Mouse (Mus musculus): Measurements from ENCODE around the gene Emd.

The Emd gene

GRCm38 (mm10) chrX:74277916-74278315 is 23.4 kb downstream of the Emd start:
- DNase-seq = no peak

DNA sequence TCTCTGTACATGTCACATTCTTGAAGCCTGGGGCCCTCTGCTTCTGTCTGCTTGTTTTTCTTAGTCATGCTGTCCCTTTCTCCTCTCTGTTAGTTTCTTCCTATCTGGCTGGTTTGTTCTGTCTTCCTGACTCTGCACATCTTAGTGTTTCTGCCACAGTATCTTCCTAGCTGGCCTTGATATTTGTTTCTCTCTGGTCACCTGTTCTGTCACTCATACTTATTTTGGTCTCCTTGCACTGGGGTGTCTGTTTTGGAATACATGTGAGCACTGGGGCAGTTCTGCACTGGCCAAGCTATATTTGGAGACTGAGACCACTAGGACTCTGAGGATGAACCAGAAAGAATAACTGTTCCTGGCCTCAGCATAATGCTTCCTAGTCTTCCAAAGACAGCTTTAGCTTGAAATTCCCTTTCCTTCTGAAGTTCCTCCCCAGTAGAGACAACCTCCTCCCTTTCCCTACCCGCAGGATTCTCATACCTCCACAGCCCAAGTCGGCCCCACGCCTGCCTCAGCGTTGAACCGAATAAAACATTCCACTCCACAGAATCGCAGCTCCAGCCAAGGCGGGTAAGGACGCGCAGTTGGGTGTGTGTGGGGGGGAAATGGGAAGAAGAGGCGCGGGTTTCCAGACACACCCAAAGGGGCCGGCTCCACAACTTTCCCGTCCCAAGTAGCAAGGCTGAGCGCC is 26.7 kb downstream of the Emd start:
- DNase-seq = no peak

- peak; percentile 88 to 94 for DNase-seq
Measured at GRCm38 (mm10) chrX:74281732-74282394, 27.4 kb downstream of the Emd start, which contains the start of the genes Taz and Dnase1l1. Taz (plus strand) TSS chrX:74281912. Dnase1l1 (minus strand) TSS chrX:74282337.

GRCm38 (mm10) chrX:74282395-74283091 is 28.1 kb downstream of the Emd start:
- DNase-seq = peak; percentile 84 to 89

GRCm38 (mm10) chrX:74283092-74283437 is 28.6 kb downstream of the Emd start:
- DNase-seq = no peak

DNA sequence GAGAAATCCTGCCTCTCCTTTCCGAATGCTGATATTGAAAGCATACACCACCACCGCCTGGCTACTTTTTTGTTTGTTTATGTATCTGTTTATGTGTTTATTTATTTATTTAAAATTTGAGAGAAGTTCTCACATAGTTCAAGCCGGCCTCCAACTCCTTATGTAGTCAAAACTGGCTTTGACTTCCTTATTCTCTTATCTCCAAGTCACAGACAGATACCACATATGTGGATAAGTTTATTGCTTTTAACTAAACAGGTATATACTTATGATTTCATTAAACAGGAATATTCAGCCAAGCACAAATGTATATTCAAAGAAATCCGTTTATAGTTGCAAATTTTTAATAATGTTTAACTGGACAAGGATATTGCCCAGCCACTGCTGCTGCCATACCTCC is 38.9 kb downstream of the Emd start:
- no peak for DNase-seq

- peak; percentile 95 for DNase-seq
Measured at GRCm38 (mm10) chrX:74296538-74297448, 42.3 kb downstream of the Emd start, which contains the start of gene Atp6ap1. Atp6ap1 (plus strand) TSS chrX:74297097.

- DNase-seq = no peak
Measured at GRCm38 (mm10) chrX:74298348-74298747, 43.9 kb downstream of the Emd start.

DNA sequence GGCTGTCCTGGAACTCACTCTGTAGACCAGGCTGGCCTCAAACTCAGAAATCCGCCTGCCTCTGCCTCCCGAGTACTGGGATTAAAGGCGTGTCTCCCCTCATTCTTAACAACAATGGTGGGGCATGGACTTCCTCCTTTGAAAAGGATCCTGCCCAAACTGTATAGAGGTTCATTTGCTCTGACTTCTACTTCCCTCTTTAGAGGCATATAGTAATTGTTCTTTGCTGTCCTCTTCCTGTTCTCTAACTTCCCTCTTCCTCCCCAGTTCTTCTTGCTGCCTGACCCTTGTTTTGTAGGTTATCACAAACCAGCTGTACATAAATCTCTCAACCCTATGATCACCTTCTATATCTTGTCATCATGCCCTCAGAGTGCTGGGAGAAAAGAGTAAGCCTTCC is 45.2 kb downstream of the Emd start:
- no peak for DNase-seq

DNA sequence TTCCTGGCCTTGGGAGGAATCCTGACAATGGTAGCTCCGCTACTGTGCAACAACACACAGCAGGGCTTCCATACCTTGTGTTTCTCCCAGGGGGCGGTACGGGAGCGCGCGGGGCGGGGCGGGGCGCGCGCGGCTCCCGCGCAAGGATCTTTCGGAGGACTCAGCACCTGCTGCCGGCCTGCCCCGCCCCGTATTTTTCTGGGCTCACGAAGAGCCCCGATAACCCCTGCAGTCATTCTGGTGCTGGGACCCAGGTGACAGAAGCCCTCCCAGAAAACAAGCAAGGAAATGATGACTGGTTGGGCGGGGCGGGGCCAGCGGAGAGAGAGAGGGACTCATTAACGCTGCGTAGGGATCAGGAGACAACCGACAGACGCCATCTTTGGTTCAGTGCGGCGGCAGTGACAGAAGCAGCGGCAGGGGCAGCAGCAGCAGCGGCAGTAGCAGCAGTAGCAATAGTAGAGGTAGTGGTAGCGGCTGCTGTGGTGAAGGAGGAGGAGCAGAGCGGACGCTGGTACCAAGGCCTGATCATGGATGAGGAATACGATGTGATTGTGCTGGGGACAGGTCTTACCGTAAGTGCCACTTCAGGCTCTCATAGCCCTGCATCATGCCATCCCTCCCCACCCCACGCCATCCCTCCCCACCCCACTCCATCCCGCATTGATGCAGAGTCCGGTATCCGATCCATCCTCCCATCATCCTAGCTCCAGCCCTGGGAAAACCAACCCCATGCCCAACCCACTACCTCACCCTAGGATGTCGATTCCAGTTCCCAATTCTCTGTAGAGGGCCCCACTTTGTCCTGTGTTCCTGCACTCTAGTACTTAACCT is 50.6 kb downstream of the Emd start, which contains the start of gene Gdi1:
Gene Gdi1 (plus strand): TSS at position 132 of the 834 bp plus-strand sequence.
- DNase-seq = peak; percentile 53 to 66
